Mouse (Mus musculus) erythroid progenitor cell, adult 5-6 weeks (primary cell): ENCODE data around the gene Kpna4. TPM values are rescaled to one million over a fixed set of nuclear protein-coding genes. Genes with fewer than 3 reads are reported as not detected.

ENCODE experiments used
- ATAC-seq: replicated peaks from 2 replicates; pipeline ENCODE4 v1.8.0; 2016; ENCODE audit warnings: moderate number of reproducible peaks, mild to moderate bottlenecking, moderate TSS enrichment, inconsistent platforms; ENCODE audit not compliant: poor library complexity, low FRiP score, severe bottlenecking
- total RNA-seq, 2 experiments: library from RNA; stranded (forward) in 1 of 2; stranded (reverse) in 1 of 2; fragments of 150-400 nt in 1 of 2; fragments of 186-747, 209-891 nt in 1 of 2; gene quantifications; 2 replicates each; pipeline versions ENCODE4 v1.2.3 to v1.2.4; 2015 to 2017; ENCODE audit warnings: low replicate concordance in 2 of 2

Gene Kpna4
- 42.5 and 48.2 TPM in 2 replicates for total RNA-seq (2015; ENCODE audit: low replicate concordance)
- 35.3 and 46.0 TPM in 2 replicates for total RNA-seq (2017; ENCODE audit: low replicate concordance)

DNA sequence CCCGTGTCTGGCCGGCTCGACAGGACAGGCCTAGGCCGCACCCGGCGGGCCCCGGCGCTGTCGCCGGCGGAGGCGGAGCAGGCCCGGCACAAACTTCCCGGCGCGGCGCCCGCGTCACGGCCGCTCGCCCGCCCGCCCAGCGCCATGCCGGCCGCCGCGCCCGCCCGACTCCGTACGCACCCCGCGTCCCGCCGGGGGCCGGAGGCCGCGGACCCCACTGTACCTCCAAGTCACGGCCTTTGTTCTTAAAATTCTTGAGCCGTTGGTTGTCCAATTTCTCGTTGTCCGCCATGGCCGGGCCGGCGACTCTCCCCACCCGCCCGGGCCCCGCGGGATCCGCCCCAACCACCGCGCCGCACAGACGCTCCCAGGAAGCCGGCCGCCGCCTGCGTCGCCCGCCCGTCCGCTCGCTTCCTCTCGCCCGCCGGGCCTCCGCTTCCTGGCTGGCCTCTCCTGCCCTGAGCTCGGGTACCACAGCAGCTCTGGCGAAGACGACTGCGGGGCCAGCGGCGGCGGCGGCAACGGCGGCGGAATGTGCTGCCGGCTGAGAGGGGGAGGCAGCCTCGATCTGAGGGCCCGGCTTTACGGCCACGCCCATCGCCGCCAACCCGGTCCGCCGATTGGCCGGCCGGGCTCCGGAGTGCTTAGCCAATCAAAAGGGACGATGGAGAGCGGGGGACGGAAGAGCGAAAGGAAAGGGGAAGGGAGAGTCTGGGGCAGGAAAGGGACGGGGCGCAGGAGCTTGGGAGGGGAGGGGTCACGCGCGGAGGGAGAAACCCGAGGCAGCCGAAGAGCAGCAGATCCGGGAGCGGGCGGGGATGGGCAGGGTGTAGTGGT lies at the start of gene Kpna4:
Gene Kpna4, minus strand, starts transcription at position 605 of the 837 bp plus-strand sequence.
- peak; percentile 96 for ATAC-seq

DNA sequence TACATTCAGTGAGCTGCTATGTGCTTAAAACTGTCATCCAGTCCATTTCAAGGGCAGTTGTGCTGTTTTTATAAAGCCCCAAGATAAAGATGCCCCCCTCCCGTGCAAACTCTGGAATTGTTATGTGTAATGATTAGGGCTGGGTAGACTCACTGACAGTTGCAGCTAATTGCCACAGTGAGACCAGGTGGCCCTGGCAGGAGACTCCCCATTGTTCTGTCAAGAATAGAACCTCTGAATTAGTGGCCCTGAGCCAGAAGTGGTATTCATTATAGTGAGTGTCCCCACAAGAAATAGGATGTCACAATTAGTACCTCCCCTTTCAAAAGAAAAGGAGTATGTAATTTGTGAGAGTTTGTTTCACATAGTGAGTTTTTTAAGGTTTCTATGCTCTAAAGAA lies 48.3 kb upstream of the Kpna4 start:
- no peak for ATAC-seq

DNA sequence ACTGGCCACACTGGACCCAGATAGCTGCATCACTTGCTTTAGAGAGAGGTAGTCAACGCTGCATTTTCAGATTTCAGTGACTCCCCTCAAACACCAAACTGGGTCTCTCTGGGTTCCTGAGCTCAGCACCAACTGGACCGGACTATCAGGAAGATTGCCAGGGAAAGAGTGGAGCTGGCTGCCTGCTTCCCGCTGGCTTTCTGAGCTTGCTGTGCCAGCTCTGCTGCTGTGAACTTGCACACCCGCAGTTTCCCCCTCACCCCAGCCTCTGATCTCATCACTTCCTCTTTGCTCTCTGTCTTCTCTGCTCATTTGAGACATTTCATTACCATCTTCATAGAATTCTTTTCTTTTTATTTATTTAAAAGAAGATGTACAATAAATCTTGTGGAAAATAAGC lies 44.2 kb upstream of the Kpna4 start:
- ATAC-seq = no peak

DNA sequence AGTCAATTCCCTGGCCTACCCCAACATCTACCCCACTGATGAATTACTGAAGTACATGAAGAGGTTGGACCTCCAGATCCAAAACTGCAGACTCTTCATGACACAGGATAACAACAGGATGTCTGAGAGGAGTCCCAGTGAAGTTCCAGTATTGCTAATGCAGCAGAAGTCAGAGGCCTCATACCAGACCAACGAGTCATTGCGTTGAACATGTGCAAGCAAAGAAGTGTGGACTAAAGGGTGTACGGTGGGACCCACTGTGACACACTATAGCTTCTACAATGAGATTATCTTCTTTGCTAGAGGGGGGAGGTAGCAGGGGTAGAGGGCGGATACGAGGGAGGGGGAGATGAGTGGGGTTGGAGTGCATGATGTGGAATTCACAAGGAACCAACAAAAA lies 42.9 kb upstream of the Kpna4 start:
- no peak for ATAC-seq

DNA sequence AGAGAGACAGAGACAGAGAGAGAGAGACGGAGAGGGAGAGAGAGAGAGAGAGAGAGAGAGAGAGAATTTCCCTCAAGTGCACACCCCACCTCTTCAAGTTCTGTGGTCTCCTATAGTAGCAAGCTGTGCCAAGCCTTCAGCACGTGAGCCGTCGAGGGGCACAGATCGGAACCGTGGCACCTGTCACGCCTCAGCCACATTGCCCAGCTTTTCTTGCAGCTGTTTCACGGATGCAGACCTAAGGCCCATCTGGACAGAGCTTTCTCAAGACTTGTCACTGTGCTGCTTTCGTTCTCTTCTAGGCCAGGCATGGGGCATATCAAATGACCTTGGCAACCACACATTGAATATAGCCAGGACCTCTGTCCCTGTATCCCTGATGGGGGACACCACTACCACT lies 41.8 kb upstream of the Kpna4 start:
- ATAC-seq = no peak

DNA sequence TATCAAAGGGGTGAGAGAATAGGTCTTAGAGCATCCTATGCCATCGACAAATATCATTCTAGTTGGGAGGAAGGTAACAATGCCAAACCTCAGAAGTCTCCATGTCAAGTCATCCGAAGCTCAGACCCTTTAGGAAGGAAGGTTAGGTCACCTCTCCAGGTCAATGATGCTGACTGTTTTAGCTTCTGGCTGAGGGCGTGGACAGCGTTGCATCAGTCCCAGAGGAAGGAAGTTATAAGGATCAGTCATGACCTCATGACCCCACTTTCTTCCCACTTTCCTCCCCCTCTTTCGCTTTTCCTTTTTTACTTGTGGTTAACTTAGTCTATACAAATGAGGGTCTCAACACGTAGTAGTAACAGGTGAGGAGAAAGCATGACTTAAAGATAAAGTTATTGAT lies 36.1 kb upstream of the Kpna4 start:
- no peak for ATAC-seq

DNA sequence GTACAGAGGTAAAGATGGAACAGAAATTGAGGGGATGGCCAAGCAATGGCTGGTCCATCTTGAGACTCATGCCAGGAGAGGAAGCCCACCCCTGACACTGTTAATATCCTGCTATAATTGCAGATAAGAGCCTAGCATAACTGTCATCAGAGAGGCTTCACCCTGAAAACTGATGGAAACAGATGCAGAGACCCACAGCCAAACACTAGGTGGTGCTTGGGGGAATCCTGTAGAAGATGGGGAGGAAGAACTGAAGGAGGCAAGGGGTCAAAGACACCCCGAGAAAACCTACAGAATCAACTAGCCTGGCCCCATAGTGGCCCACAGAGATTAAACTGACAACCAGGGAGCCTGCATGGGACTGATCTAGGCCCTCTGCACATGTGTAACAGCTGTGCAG lies 33.5 kb upstream of the Kpna4 start:
- no peak for ATAC-seq

DNA sequence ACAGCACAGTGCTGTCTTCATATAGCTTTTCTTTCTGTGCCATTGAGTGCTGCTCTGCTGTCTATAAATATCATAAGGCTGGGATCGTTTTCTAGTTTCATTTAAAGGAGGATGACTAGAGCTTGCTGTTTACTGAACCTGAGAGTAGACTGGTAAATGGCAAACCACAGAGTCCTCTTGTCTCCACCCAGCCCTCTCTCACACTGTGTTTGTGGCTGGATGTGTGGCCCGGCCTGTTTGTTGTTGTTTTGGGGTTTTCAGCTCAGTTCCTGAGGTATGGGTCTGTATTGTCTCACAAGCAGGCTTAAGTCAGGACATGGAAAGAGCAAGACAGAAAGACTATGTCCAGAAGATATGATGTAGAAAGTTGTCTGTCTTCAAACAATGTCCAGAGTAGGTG lies 32.6 kb upstream of the Kpna4 start:
- no peak for ATAC-seq

DNA sequence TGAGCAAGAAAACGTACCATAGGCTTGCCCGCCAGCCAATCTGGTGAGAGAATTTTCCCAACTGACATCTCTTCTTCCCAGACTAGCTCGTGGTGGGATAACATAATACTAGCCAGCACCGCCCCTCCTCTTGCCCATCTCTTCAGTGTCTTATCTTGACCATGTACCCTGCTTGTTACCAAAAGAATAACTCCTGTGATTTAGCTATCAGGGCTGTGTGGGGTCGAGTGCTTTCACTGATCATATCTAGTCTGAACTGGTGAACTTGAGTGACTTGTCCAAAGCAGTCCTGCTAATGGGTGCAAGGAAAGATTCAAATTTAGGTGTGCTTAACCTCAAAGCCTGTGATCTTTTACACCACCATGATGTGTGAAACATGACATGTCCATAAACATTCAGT lies 31.0 kb upstream of the Kpna4 start:
- no peak for ATAC-seq

DNA sequence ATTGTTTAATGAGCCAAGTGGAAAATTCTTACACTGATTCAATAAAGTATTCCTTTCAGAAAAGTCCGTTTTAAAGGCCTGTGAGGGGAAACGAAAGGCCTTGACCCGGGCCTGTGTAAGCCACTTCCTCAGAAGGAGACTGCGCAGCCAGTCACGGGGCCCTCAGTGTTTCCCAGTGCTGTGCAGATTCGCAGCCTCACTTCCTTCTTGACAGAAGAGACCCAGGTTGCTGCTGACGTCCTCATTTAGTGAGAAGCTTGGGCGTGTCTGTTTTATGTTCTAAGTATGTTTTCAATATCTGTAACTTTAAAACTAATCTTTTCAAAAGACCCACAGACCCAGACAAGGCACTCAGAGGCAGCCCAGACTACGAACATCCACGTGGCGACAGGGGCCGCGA lies 29.6 kb upstream of the Kpna4 start:
- no peak for ATAC-seq

DNA sequence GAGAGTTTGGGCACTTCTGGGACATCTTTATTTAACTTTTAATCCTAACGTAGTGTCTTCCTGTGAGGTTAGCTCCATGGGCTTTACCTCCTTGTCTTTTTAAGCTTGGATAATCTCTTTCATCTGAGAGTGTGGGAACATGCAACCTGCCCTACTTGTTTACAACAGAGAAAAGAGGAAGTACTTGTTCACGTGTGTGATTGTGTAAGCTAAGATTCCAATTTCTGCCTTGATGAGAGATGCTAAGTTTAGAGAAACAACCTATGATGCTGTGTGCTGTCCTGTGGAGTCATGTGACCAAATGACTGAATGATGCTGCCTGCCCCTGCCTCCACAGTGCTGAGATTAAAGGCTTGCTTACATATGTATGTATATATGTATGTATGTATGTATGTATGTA lies 27.8 kb upstream of the Kpna4 start:
- ATAC-seq = no peak

DNA sequence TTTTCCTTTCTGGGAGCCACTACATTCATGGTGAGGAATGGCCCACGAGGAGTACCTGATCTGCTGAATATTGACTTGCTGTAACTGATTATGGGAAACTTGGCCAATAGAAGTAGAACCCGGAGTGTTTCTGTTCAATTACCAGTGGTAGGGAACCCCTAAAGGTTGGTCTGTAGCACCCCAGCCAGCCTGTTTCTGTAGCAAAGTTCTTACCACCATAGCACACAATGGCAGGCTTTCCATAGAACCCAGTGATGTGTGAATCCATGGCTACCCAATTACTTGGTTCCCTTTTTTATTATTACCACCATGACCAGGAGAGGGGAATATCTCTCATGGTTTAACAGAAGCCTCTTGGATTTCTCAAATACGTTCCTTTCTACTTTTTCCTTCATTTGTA lies 24.0 kb upstream of the Kpna4 start:
- no peak for ATAC-seq

DNA sequence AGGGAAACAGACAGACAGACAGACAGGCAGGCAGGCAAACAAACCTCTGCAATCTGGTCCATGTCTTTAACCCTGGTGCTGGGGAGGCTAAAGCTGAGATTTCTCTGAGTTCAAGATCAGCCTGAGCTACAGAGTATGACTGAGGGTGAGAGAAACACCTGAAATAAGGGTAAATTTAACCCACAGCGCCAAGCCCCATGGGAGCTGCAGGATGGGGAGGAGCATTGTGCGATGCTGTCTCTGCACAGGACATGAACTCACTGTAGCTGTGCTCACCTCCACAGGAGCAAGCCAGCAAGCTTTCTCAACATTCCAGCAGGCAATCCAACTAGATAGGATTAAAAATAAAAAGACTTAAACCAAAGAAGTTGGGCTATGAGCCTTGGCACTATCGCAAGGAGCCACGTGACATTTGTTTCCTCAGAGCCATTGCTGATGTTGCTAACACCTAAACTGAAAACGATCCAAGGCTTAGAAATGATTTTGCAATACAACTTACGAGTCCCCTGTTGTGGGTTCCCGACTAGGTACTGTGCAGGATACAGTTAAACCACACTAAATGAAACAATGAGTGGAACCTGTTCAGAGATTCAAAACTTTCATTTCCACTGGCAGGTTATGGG lies 15.6 kb upstream of the Kpna4 start:
- ATAC-seq = no peak

DNA sequence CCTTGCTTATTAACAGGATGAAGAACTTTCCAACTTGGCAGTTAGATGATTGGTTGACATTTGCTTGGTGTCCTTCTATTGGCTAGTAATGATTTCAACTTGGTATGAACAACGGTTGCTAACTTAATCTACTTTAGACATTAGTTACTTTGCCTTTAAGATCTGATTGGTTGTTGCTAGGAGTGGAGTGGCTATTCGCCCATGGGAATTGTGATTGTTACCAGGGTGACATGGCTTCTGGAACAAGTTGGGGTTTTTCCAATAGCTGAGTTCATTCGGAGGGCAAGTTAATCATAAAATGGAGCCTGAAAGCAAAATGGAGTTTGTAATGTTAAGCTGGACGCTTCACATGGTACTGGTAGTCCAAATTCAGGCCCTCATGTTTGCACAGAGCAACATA lies 13.9 kb upstream of the Kpna4 start:
- ATAC-seq = no peak

DNA sequence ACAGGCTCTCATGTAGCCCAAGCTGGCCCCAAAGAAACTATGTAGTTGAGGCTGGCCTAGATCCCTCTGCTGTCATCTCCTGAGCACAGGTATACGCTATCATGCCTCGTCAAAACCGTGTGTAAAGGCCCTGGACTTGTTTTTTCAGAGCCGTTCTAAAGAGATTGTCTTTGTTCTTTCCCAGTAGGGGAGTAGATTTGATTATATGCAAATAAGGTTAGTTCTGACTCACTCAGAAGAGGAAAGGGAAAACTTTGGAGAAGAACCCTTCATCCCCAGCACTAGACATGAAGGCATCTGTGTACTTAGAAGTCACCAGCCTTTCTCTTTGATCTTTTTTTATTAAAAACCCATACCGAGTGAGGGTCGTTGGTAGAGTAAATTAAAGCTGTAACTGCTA lies 9.1 kb upstream of the Kpna4 start:
- ATAC-seq = no peak

DNA sequence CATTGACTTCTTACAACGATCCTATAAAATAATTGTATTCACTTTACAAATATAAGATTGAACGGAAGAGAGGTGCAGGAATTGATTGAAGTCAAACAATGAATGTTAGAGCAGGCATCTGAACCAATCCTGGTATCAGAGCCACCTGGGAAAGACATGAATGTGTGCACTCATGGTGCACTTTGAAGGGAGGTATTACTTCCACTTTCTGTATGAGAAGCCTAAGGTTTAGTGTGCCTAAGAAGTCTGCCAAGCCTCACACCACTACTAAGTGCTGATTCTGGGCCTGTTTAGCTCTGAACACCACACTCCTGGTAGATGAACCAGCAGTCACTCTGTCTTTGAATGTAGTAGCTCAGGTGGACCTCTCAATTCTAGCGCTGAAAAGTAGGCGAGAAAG lies 4.1 kb upstream of the Kpna4 start:
- no peak for ATAC-seq

DNA sequence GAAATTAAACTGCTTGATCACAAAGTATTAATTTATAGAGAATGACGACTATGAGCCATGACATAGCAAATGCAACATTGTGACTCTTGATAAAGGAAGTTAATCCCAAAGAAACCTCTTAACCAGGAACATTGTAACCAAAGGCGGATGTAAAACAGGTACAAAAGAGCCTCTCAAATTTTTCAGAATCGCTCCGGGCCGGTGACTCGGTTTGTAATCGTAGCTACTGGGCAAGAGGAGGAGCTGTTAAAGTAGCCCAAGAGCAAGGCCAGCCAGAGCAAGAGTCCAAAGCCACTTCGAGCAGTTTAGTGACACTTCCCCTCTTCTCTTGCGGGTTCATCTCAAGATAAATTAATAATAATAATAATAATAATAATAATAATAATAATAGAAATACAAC lies 780 bp upstream of the Kpna4 start:
- no peak for ATAC-seq

DNA sequence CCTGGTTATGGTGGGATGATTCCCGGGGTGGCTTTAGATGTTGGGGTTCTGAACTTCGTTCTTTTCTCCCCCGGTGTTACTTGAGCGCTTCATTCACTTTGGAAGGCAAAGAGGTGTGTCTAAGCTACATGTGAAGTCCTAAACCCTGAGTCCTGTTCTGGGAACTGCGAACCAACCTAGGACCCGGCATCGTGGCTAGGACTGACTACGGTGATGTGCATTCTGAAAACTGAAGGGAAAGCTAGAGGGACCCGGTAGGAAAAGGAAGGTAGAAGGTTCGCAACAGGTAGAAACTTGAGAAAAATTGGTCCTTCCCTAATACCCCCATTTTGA lies 399 bp upstream of the Kpna4 start:
- ATAC-seq = peak; percentile 46

DNA sequence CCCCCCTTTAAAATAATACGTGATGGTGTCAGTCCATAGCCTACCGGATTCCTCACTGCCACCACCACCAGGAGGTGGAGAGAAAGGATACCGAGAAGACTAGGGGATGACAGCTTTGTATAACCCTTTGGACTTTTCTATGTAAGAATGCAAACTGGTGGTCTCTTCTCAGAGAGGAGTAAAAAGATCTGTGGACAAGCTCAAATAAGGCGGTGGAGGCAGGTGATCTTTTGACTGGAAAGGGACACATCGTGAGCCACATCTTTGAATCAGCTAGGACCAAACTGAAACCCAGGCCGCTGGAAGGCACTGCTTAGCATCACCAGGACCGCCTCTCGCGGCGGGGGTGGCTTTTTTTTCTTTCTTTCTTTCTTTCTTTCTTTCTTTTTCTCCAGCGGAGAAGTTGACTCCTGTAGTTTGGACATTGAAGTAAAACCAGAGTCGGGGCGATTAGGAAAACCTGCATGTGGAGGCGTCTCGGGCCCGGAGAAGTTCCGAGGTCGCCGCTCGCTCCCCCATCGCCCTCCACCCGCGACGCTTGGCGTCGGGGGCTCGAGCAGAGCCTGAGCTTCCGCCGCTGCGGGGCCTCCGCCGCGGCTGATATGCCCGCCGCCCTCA lies 913 bp downstream of the Kpna4 start:
- ATAC-seq = peak; percentile 64

DNA sequence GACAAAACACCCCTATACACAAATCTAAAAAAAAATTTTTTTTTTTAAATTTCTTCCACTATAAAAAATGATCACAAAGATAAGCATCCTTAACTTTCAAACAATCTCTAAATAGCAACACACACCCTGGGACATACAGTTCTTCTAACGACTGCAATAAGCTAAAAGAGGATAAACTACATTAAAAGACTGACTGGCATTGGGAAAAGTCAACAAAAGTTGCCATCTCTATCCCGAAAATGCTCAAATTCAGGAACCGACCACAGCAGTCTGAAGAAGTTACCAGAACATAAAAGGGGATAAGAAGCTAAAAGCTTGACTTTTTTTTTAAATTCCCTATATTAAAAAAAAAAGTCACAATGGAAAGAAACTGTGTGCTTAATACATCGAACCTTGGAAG lies 1.5 kb downstream of the Kpna4 start:
- no peak for ATAC-seq

DNA sequence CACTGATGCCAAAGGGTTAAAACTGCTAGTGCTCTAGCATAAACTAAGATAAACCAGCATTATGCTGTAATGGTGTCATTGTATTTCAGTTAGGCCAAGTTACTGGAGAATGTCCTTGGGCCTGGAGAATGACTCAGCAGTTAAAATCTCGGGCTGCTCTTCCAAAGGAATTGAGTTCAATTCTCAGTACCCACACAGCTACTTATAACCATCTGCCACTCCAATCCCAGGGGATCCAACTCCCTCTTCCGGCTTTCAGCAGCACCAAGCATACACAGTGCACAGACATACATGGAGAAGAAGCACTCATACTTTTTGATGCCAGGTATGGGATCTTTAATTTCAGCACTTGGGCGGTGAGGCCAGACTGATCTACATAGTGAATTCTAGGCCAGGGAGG lies 8.1 kb downstream of the Kpna4 start:
- 0 out of 2 replicates have a peak, but pooled peaks have one; percentile 50 for ATAC-seq
